Mouse (Mus musculus) embryonic stem cell, embryonic (primary cell): ENCODE results near the gene Sgms1.

Experiments
- CTCF ChIA-PET, 4 experiments: fragments of 300-600 bp in 2 of 4; fragments of 350-600 bp in 2 of 4; sonication (Branson Sonifier 250); formaldehyde crosslinking; loops; one replicate each; lab custom pipeline; 2022; ENCODE audit warnings: inconsistent platforms in 2 of 4; lab: Charles Lee
- POLR2A ChIA-PET, 4 experiments: fragments of 300-600 bp in 2 of 4; fragments of 350-600 bp in 2 of 4; sonication (Branson Sonifier 250); formaldehyde crosslinking; loops; one replicate each; lab custom pipeline; 2022; ENCODE audit warnings: antibody characterized with exemption in 4 of 4, inconsistent platforms in 1 of 4; lab: Charles Lee

The Sgms1 gene

DNA sequence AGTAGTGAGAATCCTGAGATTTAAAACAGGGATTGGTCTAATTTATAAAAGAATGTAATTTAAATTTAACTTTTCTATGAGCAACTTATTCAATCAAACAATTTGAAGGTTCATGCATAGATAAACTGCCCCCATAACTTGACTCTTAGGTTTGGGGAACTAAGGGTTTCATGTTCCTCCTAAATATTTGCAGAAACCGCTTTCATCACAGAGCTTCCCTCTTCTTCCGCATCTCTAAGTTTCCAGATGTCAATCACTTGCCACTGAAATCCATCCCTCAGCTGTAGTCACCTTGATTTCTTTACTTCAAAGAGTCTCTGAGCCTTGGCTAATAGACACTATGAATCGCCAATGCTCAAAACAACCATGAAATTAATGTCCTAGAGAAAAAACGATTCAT, 130.5 kb downstream of the Sgms1 start:
- POLR2A ChIA-PET: interaction anchor here in 2 of 4 experiments (0.6 to 13.7 kb wide), 12 partner anchors 8 to 226 kb away, joined by 3 to 221 read pairs (median 6); partner anchors contain the start of gene Sgms1 (in 1 of the 2)
- CTCF ChIA-PET: no interaction called here

DNA sequence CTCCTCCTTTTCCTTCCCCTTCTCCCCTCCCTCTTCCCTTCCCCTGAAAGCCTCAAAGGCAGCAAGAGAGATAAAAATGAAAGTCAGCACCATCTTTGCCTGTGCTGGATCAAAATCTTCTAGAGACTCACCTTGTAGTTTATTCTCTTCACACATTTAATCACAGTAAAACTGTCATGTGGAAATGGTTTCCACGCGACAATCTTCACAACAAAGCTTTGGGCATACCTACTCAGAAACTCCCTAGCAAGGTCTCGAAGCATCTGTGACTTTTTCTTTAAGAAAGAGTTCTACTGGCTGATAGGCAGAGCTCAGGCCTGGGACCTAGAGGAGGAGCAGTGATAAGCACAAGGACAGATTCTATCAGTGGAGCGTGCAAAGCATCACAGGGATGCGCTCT, 131.4 kb downstream of the Sgms1 start:
- ChIA-PET CTCF (interaction anchor here in 1 of 4 experiments (0.7 kb wide), 1 partner anchor 34 kb away, joined by 5 read pairs; no protein-coding TSS in a partner anchor), POLR2A (interaction anchor here in 2 of 4 experiments (0.5 to 13.7 kb wide), 9 partner anchors 10 to 62 kb away, joined by 3 to 221 read pairs (median 4); no protein-coding TSS in a partner anchor)

DNA sequence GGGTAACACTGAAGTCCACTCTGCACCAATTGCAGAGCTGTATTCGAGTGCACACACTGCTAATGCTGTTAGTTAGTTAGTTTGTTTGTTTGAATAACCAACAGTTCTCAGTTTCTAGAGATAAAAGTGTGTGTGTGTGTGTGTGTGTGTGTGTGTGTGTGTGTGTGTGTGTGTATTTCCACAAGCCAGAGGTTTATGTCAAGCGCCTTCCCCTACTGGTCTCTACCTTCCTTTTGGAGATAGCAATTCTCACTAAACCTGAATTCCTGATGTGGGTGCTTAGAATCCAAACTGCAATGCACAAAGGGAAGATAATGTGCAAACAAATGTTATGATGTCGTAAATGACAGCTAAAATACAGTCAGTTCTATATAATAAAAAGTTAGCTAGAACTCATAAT, 131.9 kb downstream of the Sgms1 start:
- ChIA-PET CTCF (interaction anchor here in 1 of 4 experiments (0.7 kb wide), 1 partner anchor 35 kb away, joined by 5 read pairs; no protein-coding TSS in a partner anchor), POLR2A (interaction anchor here in 2 of 4 experiments (0.5 to 13.7 kb wide), 9 partner anchors 10 to 198 kb away, joined by 3 to 221 read pairs (median 4); no protein-coding TSS in a partner anchor)

DNA sequence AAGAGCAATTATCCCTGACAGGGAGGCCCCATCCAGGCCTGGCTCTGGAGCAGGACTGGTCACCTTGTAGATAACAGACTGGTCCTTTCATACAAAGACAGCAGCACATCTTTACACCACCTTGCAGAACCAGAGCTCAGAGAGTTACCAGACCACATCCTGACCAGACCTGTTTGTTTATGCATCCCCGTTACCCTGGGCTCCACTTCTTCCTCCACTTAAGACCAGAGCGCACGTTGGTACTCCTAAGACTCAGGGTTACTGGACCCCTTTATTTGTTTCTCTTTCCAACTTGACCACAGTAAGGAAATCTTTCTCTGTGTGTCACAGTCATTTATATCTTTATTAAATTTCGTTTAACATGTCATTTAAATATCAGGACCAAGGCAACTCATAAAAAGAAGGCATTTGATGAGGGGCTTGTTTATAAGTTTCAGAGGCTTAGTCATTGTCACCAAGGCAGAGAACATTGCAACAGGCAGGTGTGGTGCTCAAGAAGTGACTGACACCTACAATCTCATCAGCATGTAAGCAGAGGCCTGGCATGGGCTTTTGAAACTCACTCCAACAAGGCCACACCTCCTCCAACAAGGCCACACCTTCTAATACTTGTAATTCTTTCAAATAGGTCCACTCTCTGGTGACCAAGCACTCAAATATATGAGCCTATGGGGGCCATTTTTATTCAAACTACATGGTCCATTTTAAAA, 132.7 kb downstream of the Sgms1 start:
- ChIA-PET POLR2A (interaction anchor here in 3 of 4 experiments (0.9 to 13.7 kb wide), 10 partner anchors 10 to 199 kb away, joined by 3 to 221 read pairs (median 6); no protein-coding TSS in a partner anchor), CTCF (no interaction called here)

DNA sequence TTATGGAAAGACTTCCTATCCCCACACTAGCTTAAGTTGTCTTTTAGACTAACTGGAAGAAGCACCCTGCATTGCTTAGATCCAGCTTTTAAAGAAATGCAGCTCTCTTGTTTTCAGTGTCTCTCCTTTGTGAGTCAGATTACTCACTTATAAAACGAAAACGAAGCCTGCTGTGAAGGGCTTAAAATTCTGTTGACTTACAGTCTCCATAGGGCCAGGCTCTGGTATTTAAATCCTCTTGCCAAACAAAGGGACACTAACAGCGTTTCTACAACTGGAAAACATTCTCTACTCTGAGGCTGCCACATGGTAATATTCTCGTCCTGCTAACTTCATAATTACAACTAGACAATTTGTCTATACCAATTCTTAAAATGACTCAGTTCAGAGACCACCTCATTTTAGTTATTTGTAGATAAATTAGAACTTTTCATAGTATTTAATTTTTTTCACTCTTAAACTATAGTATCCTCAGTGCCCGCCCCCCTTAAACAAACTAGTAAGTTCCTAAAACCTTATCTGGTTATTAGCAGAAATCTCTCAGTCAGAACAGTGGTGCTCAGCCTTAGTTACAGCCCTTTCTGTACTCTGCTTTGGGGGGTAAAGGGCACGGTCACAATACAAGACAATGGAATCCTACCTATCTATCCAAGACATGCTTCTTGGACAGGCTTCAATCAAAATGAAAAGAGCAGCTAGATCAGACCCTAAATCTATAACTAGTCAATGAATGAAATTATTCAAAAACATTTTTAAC, 133.9 kb downstream of the Sgms1 start:
- ChIA-PET POLR2A (interaction anchor here (0.6 to 13.7 kb wide), 37 partner anchors 9 to 134 kb away, joined by 3 to 221 read pairs (median 5); partner anchors contain the start of gene Sgms1 (in 1 of the 4)), CTCF (interaction anchor here in 2 of 4 experiments (0.6 to 1.0 kb wide), 3 partner anchors 64 to 234 kb away, joined by 4 to 7 read pairs (median 4); no protein-coding TSS in a partner anchor)

DNA sequence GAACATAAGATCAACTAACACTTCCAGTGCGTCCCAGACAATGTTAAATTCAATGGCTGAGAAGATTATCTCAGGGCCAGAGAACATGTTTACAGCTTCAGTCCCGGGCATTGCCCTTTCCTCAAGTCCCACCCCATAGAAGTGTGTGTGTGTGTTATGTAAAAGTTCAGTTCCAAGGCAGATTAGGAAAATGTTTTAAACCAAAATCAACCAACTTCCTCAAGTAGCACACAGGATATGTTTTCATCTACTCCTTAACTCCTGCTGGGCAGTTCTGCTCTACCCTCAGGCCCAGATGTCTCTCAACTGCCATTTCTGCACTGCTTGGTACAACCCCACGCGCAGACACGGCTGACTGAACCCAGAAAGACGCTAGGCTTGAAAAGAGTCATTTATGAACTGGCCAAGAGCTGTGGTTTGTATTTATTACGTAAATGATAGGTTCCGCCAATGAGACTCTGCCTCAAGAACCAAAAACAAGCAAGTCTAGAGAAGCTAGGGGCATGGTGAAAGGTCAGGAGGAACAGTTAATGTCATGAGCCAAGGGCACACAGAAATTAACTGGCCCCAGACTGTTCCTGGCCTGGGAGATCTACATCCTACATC, 134.7 kb downstream of the Sgms1 start:
- ChIA-PET POLR2A (interaction anchor here (0.6 to 13.7 kb wide), 32 partner anchors 8 to 135 kb away, joined by 3 to 221 read pairs (median 4); partner anchors contain the start of gene Sgms1 (in 1 of the 4)), CTCF (interaction anchor here in 2 of 4 experiments (0.9 to 1.0 kb wide), 2 partner anchors 65 kb away, joined by 4 read pairs; no protein-coding TSS in a partner anchor)

DNA sequence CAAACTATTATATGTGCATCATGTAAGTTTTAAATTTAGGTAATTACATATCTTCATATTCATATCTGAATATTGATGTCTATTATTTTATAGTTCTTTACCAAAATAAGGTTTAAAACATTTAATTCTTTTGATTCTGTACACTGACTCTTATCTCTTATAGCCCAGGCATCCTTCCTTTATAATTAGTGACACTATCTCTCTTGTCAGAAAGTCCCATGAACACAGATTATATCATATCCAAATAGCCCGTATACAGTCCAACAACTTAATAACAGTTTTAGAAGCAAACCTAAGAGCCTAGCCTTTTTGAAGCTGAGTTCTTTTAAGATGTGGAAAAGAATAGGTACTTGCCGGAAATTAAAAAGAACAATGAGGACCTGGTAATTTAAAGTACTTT, 135.3 kb downstream of the Sgms1 start:
- POLR2A ChIA-PET: interaction anchor here (1.4 to 13.7 kb wide), 10 partner anchors 11 to 135 kb away, joined by 4 to 221 read pairs (median 10); partner anchors contain the start of gene Sgms1 (in 1 of the 4)
- CTCF ChIA-PET: no interaction called here

DNA sequence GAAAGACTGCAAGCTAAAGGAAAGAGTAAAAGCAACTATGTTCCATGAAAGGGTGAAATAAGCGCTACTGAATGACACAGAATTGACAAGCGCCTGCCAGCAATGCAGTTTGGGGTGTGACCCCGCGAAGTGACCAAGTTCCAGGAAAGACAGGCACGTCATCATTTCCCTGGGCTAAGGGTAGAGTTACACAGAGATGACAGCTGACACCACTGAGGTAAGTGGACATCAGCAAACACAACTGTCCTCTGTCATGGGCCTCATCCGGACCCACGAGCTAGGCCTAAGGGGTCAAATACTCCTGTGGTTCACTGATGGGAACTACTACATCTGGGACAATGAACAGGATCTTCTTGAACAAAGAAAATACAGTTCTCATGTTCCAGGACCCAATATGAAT, 136.5 kb downstream of the Sgms1 start:
- CTCF ChIA-PET: interaction anchor here in 2 of 4 experiments (0.6 to 1.3 kb wide), 4 partner anchors 12 to 67 kb away, joined by 3 to 4 read pairs (median 4); no protein-coding TSS in a partner anchor
- POLR2A ChIA-PET: interaction anchor here (0.6 to 13.7 kb wide), 21 partner anchors 8 to 136 kb away, joined by 3 to 221 read pairs (median 4); no protein-coding TSS in a partner anchor

DNA sequence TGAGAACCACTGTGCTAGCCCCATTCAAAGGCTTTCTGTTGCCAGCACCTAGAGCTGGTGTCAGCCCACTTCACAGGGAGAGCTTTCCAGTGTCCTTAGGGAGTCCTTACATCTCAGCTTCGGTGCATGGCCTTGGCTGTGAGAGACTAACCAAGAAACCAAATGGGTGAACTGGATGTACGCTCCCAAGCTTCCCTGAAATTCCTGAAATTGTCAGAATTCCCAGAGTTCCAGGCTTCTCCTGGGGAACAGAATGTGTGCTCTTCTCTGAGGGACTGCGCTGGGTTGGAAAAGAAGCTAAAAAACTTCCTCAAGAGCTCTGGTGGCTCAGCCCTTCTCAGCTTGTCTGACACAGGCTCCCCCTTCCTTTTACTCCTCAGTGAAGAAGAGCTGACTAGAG, 137.1 kb downstream of the Sgms1 start:
- POLR2A ChIA-PET: interaction anchor here (0.6 to 13.7 kb wide), 21 partner anchors 9 to 136 kb away, joined by 3 to 221 read pairs (median 4); no protein-coding TSS in a partner anchor
- CTCF ChIA-PET: interaction anchor here in 2 of 4 experiments (0.8 to 1.3 kb wide), 3 partner anchors 12 to 68 kb away, joined by 3 to 4 read pairs (median 3); no protein-coding TSS in a partner anchor

DNA sequence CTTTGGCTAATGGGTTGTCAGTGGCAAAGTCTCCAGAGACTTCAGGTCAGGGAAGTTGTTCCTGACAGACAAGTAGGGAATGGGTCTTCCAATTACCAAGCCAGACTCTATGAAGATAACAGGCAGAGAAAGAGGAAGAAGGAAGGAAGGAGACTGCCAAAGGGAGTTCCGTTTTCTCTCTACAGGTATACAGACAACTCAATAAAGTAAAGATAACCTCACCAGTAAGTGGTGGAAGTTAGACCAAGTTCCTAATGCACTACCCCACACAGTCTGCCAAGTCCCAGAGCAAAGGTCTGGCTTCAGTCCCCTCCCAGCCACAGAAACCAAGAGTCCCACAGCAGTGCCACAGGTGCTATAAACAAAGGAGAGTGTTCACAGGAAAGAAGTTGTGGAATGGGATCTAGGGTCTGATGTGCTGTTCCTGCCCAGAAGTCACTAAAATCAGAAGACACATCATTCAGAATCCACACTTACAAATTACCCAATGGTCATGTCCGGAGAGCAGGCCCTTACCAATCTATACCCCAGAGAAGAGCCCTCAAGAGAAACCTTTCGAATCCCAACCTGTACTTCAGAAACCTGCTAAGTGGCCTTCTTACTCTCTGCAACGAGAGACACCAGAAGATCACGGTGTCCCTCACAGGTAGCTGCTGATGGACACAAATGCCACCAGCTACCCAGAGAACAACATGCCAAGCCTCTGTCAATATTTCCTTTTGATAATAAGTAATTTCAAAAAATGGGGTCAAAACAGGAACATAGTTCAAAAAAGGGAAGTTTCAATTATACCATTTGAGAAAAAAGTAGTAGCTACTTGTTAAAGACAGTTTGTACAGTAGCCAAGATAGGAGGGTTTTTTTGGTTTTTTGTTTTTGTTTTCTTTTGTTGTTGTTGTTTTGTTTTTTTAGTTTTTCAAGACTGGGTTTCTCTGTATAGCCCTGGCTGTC, 140.1 kb downstream of the Sgms1 start:
- POLR2A ChIA-PET: interaction anchor here in 3 of 4 experiments (0.9 to 13.7 kb wide), 5 partner anchors 8 to 15 kb away, joined by 3 to 221 read pairs (median 4); no protein-coding TSS in a partner anchor
- CTCF ChIA-PET: no interaction called here

DNA sequence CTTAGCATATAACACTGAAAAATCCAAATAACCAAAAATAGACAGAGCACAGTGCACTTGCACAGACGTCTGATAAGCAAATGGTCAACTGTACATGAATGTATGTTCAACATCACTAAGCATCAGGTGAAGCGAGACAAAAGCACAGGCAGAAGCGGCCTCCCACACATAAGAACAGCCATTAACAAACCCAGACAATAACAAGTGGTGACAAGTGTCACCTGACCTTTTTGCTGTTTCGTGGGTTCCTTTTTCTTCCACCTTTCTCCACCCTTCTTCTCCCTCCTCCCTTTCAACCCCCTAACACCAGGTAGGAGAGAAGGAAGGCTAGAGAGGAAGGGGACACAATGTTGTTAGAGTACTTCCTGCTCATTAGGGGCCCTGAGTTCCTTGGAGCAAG, 144.6 kb downstream of the Sgms1 start:
- CTCF ChIA-PET: no interaction called here

DNA sequence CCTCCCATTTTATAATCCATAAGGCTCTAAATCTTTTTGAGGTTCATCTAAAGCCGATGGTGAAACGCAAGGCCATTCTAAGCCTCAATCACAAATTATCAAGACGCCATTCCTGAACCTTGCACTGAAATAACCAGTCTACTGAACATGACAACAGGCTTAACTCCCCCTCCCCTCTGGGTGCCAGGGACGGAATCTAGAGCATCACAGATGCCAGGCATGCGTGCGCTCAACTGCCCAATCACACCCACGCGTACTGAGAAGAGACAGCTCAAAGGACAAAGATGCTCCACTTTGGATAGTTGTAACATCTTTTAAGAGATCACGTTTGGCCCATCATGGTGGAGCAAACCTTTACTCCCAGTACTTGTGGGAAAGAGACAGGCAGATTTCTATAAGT, 146.3 kb downstream of the Sgms1 start:
- CTCF ChIA-PET: interaction anchor here in 1 of 4 experiments (1.3 kb wide), 1 partner anchor 77 kb away, joined by 3 read pairs; no protein-coding TSS in a partner anchor
- POLR2A ChIA-PET: interaction anchor here in 3 of 4 experiments (0.7 to 8.3 kb wide), 48 partner anchors 11 to 512 kb away, joined by 3 to 221 read pairs (median 6); partner anchors contain the start of gene Sgms1 (in 2 of the 3)

More for the DNA sequence above, 144.6 kb downstream of the Sgms1 start:
- POLR2A ChIA-PET: interaction anchor here in 3 of 4 experiments (0.5 to 8.3 kb wide), 9 partner anchors 9 to 129 kb away, joined by 3 to 221 read pairs (median 3); no protein-coding TSS in a partner anchor

DNA sequence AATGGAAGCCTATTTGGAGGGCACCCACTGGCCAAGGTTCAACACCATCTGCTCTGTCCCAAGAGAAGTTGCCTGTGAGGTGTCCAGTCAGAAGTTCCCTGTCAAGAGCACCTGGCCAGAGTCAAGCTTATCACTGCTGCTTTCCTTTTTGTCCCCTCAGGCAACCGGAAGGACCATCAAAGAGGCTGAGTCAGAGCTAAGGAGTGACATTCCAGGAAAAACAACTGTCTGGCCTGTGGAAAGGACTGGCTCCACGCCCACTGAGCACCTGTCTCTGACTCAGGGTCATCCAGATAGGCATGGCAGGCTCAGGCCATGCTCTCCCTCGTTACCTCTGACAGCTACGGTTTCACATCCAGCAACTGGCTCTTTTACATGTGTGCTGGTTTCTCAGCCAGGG, 147.4 kb downstream of the Sgms1 start:
- POLR2A ChIA-PET: interaction anchor here (0.5 to 8.3 kb wide), 67 partner anchors 8 to 514 kb away, joined by 3 to 221 read pairs (median 5); partner anchors contain the start of gene Sgms1 (in 3 of the 4)

DNA sequence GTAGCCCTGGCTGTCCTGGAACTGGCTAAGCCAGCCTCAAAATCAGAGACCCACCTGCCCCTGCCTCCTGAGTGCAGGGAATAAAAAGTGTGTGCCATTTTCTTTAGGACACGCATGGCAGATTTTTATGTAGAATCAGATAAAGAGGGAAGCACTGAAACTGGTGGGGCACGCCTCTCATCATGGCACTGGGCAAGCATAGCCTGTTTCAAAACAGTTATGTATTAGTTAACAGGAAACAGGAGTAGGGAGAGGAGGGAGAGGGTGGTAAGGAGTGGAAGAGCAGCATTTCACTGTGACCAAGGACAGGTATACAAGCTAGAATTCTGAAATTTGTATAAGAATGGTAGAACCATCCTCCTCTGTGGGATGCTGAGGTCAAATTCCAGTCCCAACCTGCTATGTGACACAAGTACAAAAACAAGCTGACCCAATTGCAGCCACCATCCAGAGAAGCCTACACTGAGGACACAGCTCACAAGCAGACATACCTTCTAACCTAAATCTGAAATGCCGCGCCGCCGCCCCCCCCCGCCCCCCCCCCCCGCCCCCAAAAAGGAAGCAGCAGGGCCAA, 149.0 kb downstream of the Sgms1 start:
- ChIA-PET POLR2A (interaction anchor here (0.6 to 8.3 kb wide), 64 partner anchors 10 to 515 kb away, joined by 3 to 221 read pairs (median 4); partner anchors contain the start of gene Sgms1 (in 1 of the 4)), CTCF (interaction anchor here in 2 of 4 experiments (0.6 to 1.2 kb wide), 4 partner anchors 12 to 221 kb away, joined by 3 to 6 read pairs (median 4); no protein-coding TSS in a partner anchor)

More for the DNA sequence above, 147.4 kb downstream of the Sgms1 start:
- CTCF ChIA-PET: interaction anchor here in 1 of 4 experiments (0.9 to 1.4 kb wide), 2 partner anchors 31 to 78 kb away, joined by 3 to 4 read pairs; no protein-coding TSS in a partner anchor

DNA sequence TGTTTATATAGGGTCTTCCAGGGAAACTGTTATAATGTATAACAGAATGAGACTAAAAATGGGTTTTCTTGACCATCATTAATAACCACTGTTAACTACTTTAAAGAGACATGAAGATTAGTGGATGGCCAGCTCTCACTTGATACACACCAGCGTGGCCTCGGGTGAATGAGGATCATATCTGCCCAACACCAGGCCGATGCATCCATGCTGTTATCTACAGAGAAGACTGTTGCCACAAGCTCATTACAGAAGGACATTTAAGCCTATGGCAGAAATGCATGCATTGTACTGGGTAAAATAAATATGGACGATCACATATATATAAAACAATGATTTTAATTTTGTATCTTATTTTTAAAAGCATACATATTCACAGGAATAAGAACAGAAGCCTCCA, 149.6 kb downstream of the Sgms1 start:
- POLR2A ChIA-PET: interaction anchor here in 3 of 4 experiments (0.8 to 8.3 kb wide), 47 partner anchors 9 to 150 kb away, joined by 3 to 221 read pairs (median 5); partner anchors contain the start of gene Sgms1 (in 1 of the 3)
- CTCF ChIA-PET: interaction anchor here in 1 of 4 experiments (1.1 kb wide), 1 partner anchor 70 kb away, joined by 5 read pairs; no protein-coding TSS in a partner anchor
